Mouse (Mus musculus): ENCODE results near the gene Abr. TPM values are rescaled to one million over a fixed set of nuclear protein-coding genes. Genes with fewer than 3 reads are reported as not detected.

Abr gene
- polyA plus RNA-seq, 1 experiment = 8.5 TPM

DNA sequence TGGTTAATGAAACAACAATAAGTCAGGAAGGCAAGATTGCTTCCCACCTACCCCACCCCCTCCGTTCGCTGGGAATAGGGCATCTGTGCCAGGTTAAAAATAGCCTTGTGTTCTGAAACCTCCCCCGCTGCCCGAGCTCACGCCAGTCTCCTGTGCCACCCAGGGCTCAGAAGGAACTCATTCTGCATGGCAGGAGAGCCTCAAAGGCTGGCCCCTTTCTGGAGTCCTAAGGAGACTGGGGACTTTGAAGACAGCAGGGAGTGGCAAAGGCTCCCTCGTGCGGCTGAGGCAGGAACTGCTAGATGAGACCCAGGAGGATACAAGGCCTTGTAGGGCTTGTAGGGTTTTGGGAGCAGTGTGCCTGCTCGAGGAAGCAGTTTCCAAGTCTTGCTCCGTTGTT lies 25.4 kb upstream of the Abr start:
- Histone ChIP-seq H3K9me3 (0 out of 2 replicates have a peak, but pooled peaks cover 2% of the 10 kb centered on the region), H3K4me3 (replicated peaks) (peak overlapping the region; percentile 2), H3K36me3 (replicated peaks; ENCODE audit: low read length) (no peaks in the 10 kb centered on the region), H3K4me1 (peaks cover 17% of the 10 kb centered on the region), H3K27me3 (replicated peaks) (peaks cover 64% of the 10 kb centered on the region)
- TF ChIP-seq FLI1 (IDR thresholded peaks at IDR 0.05; ENCODE audit: low read length) = no peak
- TF ChIP-seq GATA1 (IDR thresholded peaks at IDR 0.05; ENCODE audit: borderline replicate concordance, low read length) = no peak

DNA sequence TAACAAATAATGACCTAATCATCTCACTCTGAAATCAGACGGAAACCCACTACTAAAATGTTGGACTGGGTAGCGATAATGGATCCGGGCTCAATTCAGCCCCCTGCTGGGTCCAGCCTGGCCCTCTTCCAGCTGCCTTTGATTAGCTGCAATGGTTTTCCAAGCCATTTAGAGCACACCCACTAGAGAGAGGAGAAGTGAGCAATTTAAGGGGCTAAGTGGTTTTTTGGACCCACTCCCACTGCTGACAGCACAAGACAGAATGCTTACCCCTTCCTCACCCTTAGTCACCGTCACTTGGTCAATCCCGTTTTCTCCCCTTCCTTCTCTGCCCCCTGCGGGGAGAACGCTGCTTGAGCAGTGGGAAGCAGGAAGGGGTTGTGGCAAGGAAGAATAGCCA lies 24.9 kb upstream of the Abr start:
- Histone ChIP-seq H3K27me3 (replicated peaks) (peaks cover 65% of the 10 kb centered on the region), H3K4me3 (replicated peaks) (no peak overlapping the region), H3K9me3 (0 out of 2 replicates have a peak, but pooled peaks cover 2% of the 10 kb centered on the region), H3K4me1 (peaks cover 17% of the 10 kb centered on the region), H3K36me3 (replicated peaks; ENCODE audit: low read length) (no peaks in the 10 kb centered on the region)
- TF ChIP-seq GATA1 (IDR thresholded peaks at IDR 0.05; ENCODE audit: borderline replicate concordance, low read length) (no peak), FLI1 (IDR thresholded peaks at IDR 0.05; ENCODE audit: low read length) (no peak)

DNA sequence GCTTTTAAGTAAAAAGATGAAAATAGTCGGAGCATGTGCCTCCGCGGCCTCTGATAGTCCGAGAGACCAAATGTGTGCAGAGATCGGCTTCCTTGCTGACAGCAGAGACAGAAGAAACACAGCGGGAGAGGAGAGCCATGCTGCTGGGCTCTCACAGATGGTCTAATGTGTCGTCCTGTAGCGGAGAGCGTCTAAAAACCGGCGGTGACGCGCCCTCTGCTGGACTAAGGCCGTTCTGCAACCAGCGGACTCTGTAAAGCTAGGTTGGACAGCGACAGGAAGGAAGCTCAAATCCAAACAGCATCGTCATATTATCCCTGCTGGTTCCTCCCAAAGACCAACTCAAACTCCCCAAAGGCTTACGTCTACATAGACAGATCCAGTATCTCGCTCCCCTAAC lies 23.8 kb upstream of the Abr start:
- no peak for TF ChIP-seq GATA1 (IDR thresholded peaks at IDR 0.05; ENCODE audit: borderline replicate concordance, low read length)
- no peak for TF ChIP-seq FLI1 (IDR thresholded peaks at IDR 0.05; ENCODE audit: low read length)
- H3K36me3 ChIP-seq (replicated peaks; ENCODE audit: low read length) = no peaks in the 10 kb centered on the region
- H3K9me3 ChIP-seq = no peaks in the 10 kb centered on the region
- H3K27me3 ChIP-seq (replicated peaks) = peaks cover 64% of the 10 kb centered on the region
- peak overlapping the region; percentile 79 for H3K4me3 ChIP-seq (replicated peaks)
- peaks cover 17% of the 10 kb centered on the region for H3K4me1 ChIP-seq

DNA sequence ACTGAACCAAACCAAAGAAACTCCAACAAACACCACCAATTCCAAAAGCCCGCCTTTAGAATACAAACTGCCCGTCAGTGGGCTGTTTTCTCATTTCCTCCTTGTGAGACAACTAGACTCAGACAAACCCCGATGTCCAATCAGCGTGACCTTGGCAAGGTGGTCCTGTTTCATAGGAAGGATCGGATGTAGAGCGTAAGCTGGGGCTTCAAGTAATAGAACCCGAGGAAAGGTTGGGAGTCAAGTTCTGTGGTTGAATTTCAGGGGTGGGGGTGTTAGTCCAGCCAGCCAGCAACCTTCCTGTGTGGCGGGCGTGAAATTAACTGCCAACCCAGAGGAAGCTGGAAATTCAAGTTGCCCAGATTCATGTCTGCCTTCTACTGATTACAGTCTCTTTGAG lies 22.9 kb upstream of the Abr start:
- no peaks in the 10 kb centered on the region for H3K9me3 ChIP-seq
- no peaks in the 10 kb centered on the region for H3K36me3 ChIP-seq (replicated peaks; ENCODE audit: low read length)
- no peak for TF ChIP-seq FLI1 (IDR thresholded peaks at IDR 0.05; ENCODE audit: low read length)
- TF ChIP-seq GATA1 (IDR thresholded peaks at IDR 0.05; ENCODE audit: borderline replicate concordance, low read length) = no peak
- H3K27me3 ChIP-seq (replicated peaks) = peaks cover 58% of the 10 kb centered on the region
- no peak overlapping the region for H3K4me3 ChIP-seq (replicated peaks)
- H3K4me1 ChIP-seq = peaks cover 17% of the 10 kb centered on the region

DNA sequence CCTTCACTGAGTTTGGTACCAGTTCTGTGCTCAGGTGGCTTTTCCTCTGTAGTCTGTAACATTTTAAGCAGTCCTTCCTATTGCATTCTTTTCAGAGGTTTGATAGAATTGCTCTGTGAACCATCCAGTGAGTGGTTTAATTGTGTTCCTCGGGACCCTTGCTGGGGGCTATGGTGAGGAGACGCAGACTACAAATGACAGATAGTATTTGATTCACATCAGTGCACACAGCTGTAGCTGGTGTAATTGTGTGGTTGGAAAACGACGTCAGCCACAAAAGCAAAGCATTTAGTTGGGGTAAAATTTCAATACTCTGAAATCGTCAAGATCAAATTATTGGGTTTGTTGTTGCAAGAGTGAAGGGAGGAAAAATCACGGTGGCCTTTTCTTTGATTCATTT lies 22.1 kb upstream of the Abr start:
- Histone ChIP-seq H3K36me3 (replicated peaks; ENCODE audit: low read length) (no peaks in the 10 kb centered on the region), H3K9me3 (no peaks in the 10 kb centered on the region), H3K4me1 (peaks cover 17% of the 10 kb centered on the region), H3K4me3 (replicated peaks) (no peak overlapping the region), H3K27me3 (replicated peaks) (peaks cover 61% of the 10 kb centered on the region)
- TF ChIP-seq GATA1 (IDR thresholded peaks at IDR 0.05; ENCODE audit: borderline replicate concordance, low read length) (no peak), FLI1 (IDR thresholded peaks at IDR 0.05; ENCODE audit: low read length) (no peak)

DNA sequence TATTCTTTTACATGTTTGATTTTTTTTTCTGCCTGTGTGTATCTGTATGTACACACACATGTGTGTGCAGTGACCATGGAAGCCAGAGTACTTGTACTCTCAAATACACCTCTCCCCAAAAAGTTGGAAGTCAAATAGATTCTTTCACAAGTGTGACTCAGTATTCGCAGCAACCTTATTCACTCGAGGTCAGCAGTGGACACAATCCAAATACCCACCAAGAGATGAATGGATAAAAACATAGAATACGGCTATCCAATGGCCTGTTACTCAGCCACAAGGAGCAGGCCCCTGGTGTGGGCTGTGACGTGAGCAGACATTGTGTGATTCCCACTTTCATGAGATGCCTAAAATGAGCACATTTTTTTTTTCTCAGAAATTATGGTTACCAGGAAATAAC lies 18.1 kb upstream of the Abr start:
- Histone ChIP-seq H3K36me3 (replicated peaks; ENCODE audit: low read length) (no peaks in the 10 kb centered on the region), H3K9me3 (0 out of 2 replicates have a peak, but pooled peaks cover 3% of the 10 kb centered on the region), H3K27me3 (replicated peaks) (peaks cover 56% of the 10 kb centered on the region), H3K4me1 (no peaks in the 10 kb centered on the region), H3K4me3 (replicated peaks) (no peak overlapping the region)
- no peak for TF ChIP-seq FLI1 (IDR thresholded peaks at IDR 0.05; ENCODE audit: low read length)
- no peak for TF ChIP-seq GATA1 (IDR thresholded peaks at IDR 0.05; ENCODE audit: borderline replicate concordance, low read length)

DNA sequence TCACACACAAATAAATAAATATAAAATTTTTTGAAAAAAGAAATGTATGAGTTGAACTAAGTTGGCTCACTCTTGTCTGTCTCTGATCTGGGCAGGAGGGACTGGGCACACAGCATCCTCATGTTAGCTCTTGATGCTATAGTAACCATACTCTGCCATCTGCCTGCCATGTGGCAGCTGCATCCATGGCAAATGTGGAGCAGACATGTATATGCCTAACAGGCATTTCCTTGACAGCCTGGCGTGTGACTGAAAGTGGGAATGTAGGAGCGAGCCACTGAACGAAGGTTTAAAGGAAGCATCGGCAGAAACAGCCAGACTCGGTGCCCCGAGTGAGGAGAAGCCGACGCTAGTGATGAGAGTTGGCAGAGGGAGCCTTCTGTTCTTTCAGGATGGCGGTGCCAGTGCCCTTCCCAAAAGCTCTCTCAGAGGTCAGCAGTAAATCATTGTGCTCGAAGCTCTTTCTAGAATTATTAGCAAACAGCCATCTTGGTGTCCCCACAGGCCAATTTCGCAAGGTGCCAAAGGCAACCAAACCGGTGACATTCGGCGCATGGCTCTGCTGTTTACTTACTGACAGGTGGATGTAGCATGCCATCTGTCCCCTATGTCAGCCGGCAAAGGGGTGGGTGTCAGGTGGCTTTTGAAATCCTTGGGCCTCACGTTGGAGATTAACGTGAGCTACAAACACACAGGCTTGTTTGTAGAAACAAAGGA lies 17.3 kb upstream of the Abr start:
- no peaks in the 10 kb centered on the region for H3K36me3 ChIP-seq (replicated peaks; ENCODE audit: low read length)
- peak overlapping the region; percentile 5 for H3K4me3 ChIP-seq (replicated peaks)
- peaks cover 53% of the 10 kb centered on the region for H3K27me3 ChIP-seq (replicated peaks)
- H3K9me3 ChIP-seq = 0 out of 2 replicates have a peak, but pooled peaks cover 3% of the 10 kb centered on the region
- TF ChIP-seq FLI1 (IDR thresholded peaks at IDR 0.05; ENCODE audit: low read length) (no peak), GATA1 (IDR thresholded peaks at IDR 0.05; ENCODE audit: borderline replicate concordance, low read length) (no peak)
- no peaks in the 10 kb centered on the region for H3K4me1 ChIP-seq

DNA sequence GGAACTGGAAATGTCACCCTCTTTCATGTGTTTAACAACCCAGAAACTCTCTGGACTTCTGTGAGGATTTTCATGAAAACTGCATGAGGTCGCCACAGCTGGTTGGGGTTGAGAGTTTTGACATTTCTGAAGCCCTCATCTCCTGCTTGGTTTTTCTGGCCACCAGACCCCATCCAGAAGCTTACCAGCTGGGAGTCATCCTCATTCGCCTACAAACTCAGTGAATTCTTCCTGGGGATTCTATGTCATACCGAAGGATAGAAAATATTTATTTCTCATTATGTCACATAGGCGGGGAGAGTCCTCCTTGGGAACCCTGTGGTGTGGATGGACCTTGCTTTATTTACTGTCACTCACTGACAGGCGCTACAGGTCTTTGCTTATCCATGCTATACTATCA lies 8.4 kb upstream of the Abr start:
- H3K4me3 ChIP-seq (replicated peaks) = no peak overlapping the region
- H3K27me3 ChIP-seq (replicated peaks) = peaks cover 67% of the 10 kb centered on the region
- H3K36me3 ChIP-seq (replicated peaks; ENCODE audit: low read length) = no peaks in the 10 kb centered on the region
- H3K4me1 ChIP-seq = peaks cover 8% of the 10 kb centered on the region
- H3K9me3 ChIP-seq = peaks cover 13% of the 10 kb centered on the region
- no peak for TF ChIP-seq GATA1 (IDR thresholded peaks at IDR 0.05; ENCODE audit: borderline replicate concordance, low read length)
- TF ChIP-seq FLI1 (IDR thresholded peaks at IDR 0.05; ENCODE audit: low read length) = no peak

DNA sequence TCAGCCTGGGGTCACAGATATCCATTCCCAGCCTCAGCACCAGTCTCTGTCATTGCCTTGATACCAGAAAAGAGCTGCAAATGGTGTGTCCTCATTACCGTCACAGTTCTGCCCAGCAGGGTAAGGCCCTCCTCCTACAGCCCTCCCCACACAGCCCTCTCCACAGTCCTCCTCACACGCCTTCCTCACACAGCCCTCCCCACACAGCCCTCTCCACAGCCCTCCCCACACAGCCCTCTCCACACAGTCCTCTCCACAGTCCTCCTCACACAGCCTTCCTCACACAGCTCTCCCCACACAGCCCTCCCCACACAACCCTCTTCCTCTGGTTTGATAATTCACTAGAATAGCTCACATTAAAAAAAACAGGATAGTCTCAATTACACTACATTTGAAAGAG lies 7.9 kb upstream of the Abr start:
- H3K9me3 ChIP-seq = peaks cover 13% of the 10 kb centered on the region
- no peaks in the 10 kb centered on the region for H3K36me3 ChIP-seq (replicated peaks; ENCODE audit: low read length)
- peaks cover 68% of the 10 kb centered on the region for H3K27me3 ChIP-seq (replicated peaks)
- TF ChIP-seq FLI1 (IDR thresholded peaks at IDR 0.05; ENCODE audit: low read length) (no peak), GATA1 (IDR thresholded peaks at IDR 0.05; ENCODE audit: borderline replicate concordance, low read length) (no peak)
- peaks cover 8% of the 10 kb centered on the region for H3K4me1 ChIP-seq
- H3K4me3 ChIP-seq (replicated peaks) = no peak overlapping the region

DNA sequence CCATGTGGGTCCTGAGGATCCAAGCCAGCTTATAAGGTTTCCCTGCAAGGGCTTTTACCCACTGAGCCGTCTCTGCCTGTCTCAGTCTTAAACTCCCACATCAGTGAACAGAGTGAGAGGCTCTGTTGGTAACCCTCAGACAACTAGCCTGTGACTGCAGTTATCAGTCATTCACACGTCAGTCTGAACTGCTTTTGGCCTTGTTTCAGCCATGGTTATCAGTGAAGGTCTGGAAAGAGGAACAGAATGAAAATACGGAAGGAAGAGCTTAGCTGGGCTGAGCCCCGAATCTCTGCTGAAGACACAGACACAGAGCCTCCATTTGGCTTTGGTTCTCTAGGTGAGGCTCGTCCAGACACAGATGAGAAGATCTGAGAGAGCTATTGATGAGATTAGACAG lies 6.5 kb upstream of the Abr start:
- Histone ChIP-seq H3K36me3 (replicated peaks; ENCODE audit: low read length) (no peaks in the 10 kb centered on the region), H3K27me3 (replicated peaks) (peaks cover 75% of the 10 kb centered on the region), H3K9me3 (peaks cover 13% of the 10 kb centered on the region), H3K4me3 (replicated peaks) (no peak overlapping the region), H3K4me1 (peaks cover 10% of the 10 kb centered on the region)
- no peak for TF ChIP-seq FLI1 (IDR thresholded peaks at IDR 0.05; ENCODE audit: low read length)
- TF ChIP-seq GATA1 (IDR thresholded peaks at IDR 0.05; ENCODE audit: borderline replicate concordance, low read length) = no peak

All from megakaryocyte, embryonic 14.5 days (primary cell).